Mouse (Mus musculus) Patski (cell line): ENCODE results near the gene Oog4. TPM values are rescaled to one million over a fixed set of nuclear protein-coding genes. Genes with fewer than 3 reads are reported as not detected.
"Not testable (repeated sequence)": the region's sequence is repeated elsewhere in the genome, so short reads cannot be mapped to it uniquely, and the experiment has no call there.

Experiments used
- ATAC-seq: fragments of 100-300 bp; one replicate; pipeline ENCODE4 v1.8.0; 2021
- CTCF ChIA-PET: fragments of 350-600 bp; sonication (Branson Sonifier 250); formaldehyde crosslinking; loops from one replicate; lab custom pipeline; 2022; ENCODE audit warnings: inconsistent platforms; lab: Charles Lee
- POLR2A ChIA-PET: fragments of 350-600 bp; sonication (Branson Sonifier 250); formaldehyde crosslinking; loops from one replicate; lab custom pipeline; 2022; ENCODE audit warnings: antibody characterized with exemption, inconsistent platforms; lab: Charles Lee
- DNase-seq: peaks from one replicate; pipeline ENCODE4 v3.0.0-alpha.2; 2011; ENCODE audit warnings: low read depth, low spot score
- H3K27me3 ChIP-seq: fragments of 371-371 bp; one replicate; pipeline ENCODE4 v1.5.1; 2021
- CTCF ChIP-seq: fragments of 100-300 bp; IDR thresholded peaks from one replicate; pipeline ENCODE4 v1.5.1; 2021
- in situ Hi-C: fragments of 300-500 bp; cut with MboI; formaldehyde crosslinking; loops from 3 replicates; pipeline ENCODE4 v1.11.1; 2018; ENCODE audit warnings: low pct_unique_long_range_greater_than_20kb, mixed read lengths
- polyA plus RNA-seq: library from polyadenylated mRNA; unstranded; gene quantifications from one replicate; pipeline ENCODE4 v1.2.3, GENCODE M21; 2021

Oog4 gene
- not detected for polyA plus RNA-seq

- DNase-seq (no peak), ATAC-seq (no peak)
- TF ChIP-seq CTCF: no peak
- ChIA-PET CTCF (no interaction called here), POLR2A (interaction anchor here (0.6 kb wide), 1 partner anchor 19 kb away, joined by 3 read pairs; no protein-coding TSS in a partner anchor)
- no peaks in the 10 kb centered on the region for H3K27me3 ChIP-seq
- in situ Hi-C loops: no loop called here
These were observed at the start of gene Oog4 for GRCm38 (mm10) chr4:143450224-143450623. TSS of gene Oog4 (minus strand) at chr4:143450324.

GRCm38 (mm10) chr4:143426770-143427169 is 23.4 kb downstream of the Oog4 start:
- ATAC-seq, H3K27me3 ChIP-seq, in situ Hi-C loops, DNase-seq: not testable (repeated sequence)
- CTCF ChIA-PET: interaction anchor here (2.3 kb wide), 1 partner anchor 11 kb away, joined by 6 read pairs; no protein-coding TSS in a partner anchor
- POLR2A ChIA-PET: interaction anchor here (0.7 kb wide), 1 partner anchor 1003 kb away, joined by 3 read pairs; no protein-coding TSS in a partner anchor

- ChIA-PET POLR2A (no interaction called here), CTCF (no interaction called here)
- no peaks in the 10 kb centered on the region for H3K27me3 ChIP-seq
- DNase-seq (no peak), ATAC-seq (no peak)
- no peak for TF ChIP-seq CTCF
- in situ Hi-C loops: no loop called here
These were observed 36.0 kb downstream of the Oog4 start for GRCm38 (mm10) chr4:143414121-143414520.

- no peak for TF ChIP-seq CTCF
- in situ Hi-C loops: no loop called here
- DNase-seq: no peak
These were observed 36.5 kb downstream of the Oog4 start for GRCm38 (mm10) chr4:143413621-143414020.

GRCm38 (mm10) chr4:143412219-143413092 is 37.7 kb downstream of the Oog4 start, which contains the start of gene Pramef8:
TSS of gene Pramef8 (plus strand) at chr4:143412426.
- in situ Hi-C loops: no loop called here
- no peak for TF ChIP-seq CTCF
- POLR2A ChIA-PET: no interaction called here
- DNase-seq: peak; percentile 84
- CTCF ChIA-PET: no interaction called here
- peak; percentile 92 for ATAC-seq
- H3K27me3 ChIP-seq: no peaks in the 10 kb centered on the region

More at GRCm38 (mm10) chr4:143413621-143414020, 36.5 kb downstream of the Oog4 start:
- ChIA-PET POLR2A (interaction anchor here (0.7 kb wide), 2 partner anchors 213 to 1304 kb away, joined by 4 read pairs; no protein-coding TSS in a partner anchor), CTCF (no interaction called here)
- no peak for ATAC-seq
- H3K27me3 ChIP-seq: no peaks in the 10 kb centered on the region

GRCm38 (mm10) chr4:143411566-143412218 is 38.4 kb downstream of the Oog4 start:
- no peak for TF ChIP-seq CTCF
- no peak for DNase-seq
- in situ Hi-C loops: no loop called here
- CTCF ChIA-PET: no interaction called here
- peak; percentile 19 for ATAC-seq
- no peaks in the 10 kb centered on the region for H3K27me3 ChIP-seq
- POLR2A ChIA-PET: no interaction called here

- TF ChIP-seq CTCF: no peak
- ChIA-PET POLR2A (no interaction called here), CTCF (no interaction called here)
- in situ Hi-C loops: no loop called here
- no peak for DNase-seq
- ATAC-seq: no peak
- no peaks in the 10 kb centered on the region for H3K27me3 ChIP-seq
These were observed 55.9 kb downstream of the Oog4 start, which contains the start of gene Pramel1 for GRCm38 (mm10) chr4:143394181-143394580. TSS of gene Pramel1 (plus strand) at chr4:143394428.

- in situ Hi-C loops: no loop called here
- ATAC-seq (peak; percentile 76), DNase-seq (no peak)
- TF ChIP-seq CTCF: peak; percentile 78
- no peaks in the 10 kb centered on the region for H3K27me3 ChIP-seq
- ChIA-PET POLR2A (no interaction called here), CTCF (interaction anchor here (1.1 kb wide), 1 partner anchor 9 kb away, joined by 5 read pairs; no protein-coding TSS in a partner anchor)
These were observed 61.0 kb downstream of the Oog4 start for GRCm38 (mm10) chr4:143388955-143389702.

Other genes with a start within 250 kb of the Oog4 start
- gene Prdm2, start 237.3 kb downstream of the Oog4 start, polyA plus RNA-seq: 17.6 TPM
- gene Pdpn, start 150.8 kb downstream of the Oog4 start, polyA plus RNA-seq: 296 TPM
- gene Lrrc38, start 100.6 kb downstream of the Oog4 start, polyA plus RNA-seq: not detected
- gene Pramel1, start 55.9 kb downstream of the Oog4 start, polyA plus RNA-seq: not detected
- gene Pramef8, start 37.9 kb downstream of the Oog4 start, polyA plus RNA-seq: 17.4 TPM
- not detected for gene Gm13043, start 61.0 kb upstream of the Oog4 start, polyA plus RNA-seq
- gene Gm13040, start 85.6 kb upstream of the Oog4 start, polyA plus RNA-seq: not detected
- gene BC080695, start 101.4 kb upstream of the Oog4 start, polyA plus RNA-seq: not detected
- not detected for gene Gm13057, start 101.4 kb upstream of the Oog4 start, polyA plus RNA-seq
- gene Gm13083, start 164.7 kb upstream of the Oog4 start, polyA plus RNA-seq: not detected
- gene Gm13088, start 206.9 kb upstream of the Oog4 start, polyA plus RNA-seq: not detected